Mouse (Mus musculus) heart, postnatal 36 days (tissue): ENCODE results near the gene Gm20696. TPM values are rescaled to one million over a fixed set of nuclear protein-coding genes. Genes with fewer than 3 reads are reported as not detected.

Experiments used
- DNase-seq, 2 experiments: peaks; one replicate each; pipeline ENCODE4 v3.0.0; 2021 to 2022
- intact Hi-C: fragments of 180-260 bp; cut with DNase I; formaldehyde crosslinking; loops from one replicate; pipeline ENCODE4 v1.15.1; 2025
- total RNA-seq, 2 experiments: library from RNA; stranded (reverse); gene quantifications; 2 replicates each; pipeline ENCODE4 v1.2.3; 2021

Gene Gm20696
- total RNA-seq, 2 experiments from 2014 or later = 2.4 to 2.5 TPM

DNA sequence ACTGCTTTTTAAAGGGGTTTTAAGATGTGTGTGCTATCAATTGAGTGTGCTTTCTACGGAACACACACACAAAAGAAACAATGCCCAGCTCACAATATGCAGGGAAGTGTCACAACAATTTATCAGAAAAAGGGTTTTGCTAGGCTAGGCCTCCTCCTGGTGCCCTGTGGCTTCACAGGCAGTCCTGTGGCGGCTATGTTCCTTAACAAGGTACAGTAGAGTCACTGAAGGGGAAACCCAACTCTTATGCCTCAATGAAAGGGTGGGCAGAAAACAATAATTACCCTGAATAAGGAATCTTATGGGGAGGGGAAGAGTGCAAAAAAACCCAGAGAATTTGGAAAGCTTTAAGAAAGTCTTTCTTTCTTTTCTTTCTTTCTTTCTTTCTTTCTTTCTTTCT is 40.2 kb downstream of the Gm20696 start:
- intact Hi-C loops = no loop called here
- DNase-seq = no peak

DNA sequence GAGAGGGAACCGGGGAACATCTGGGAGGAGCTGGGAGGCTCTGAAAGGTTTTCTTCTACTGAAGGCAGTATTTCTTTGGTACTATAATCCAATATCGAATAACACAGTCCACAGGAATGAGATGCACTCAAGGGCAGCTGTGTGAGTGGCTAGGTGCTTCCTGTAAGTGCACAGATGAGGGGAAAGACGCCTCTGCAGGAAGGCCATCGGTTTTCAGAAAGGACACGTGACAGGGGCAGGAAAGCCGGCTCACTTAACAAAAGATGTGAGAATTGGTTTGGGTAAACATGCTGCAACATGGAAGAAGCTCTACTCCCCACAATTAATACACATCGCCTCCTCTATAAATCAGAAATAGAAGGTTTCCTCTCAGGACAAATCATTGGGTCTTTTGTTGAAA is 40.8 kb downstream of the Gm20696 start:
- DNase-seq = no peak
- intact Hi-C loops = no loop called here

DNA sequence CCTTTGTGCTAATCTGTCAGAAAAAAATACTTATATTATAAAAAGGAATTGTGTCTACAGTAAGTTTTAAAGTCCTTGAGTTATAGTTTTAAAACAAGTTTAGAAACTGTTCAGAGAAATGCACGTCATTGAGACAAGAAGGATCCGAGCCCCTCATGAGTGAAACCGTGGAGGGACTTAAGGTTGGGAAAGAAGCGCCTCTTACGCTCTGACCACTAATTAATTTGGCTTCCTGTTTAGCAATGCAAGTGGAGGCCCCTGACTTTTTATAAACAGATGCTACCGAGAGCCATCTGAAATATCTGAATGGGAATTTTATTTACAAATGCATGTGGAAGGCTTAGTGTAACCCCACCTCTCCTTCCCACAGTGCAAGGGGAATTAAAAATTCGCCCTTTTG is 41.3 kb downstream of the Gm20696 start:
- DNase-seq = no peak
- intact Hi-C loops = no loop called here

DNA sequence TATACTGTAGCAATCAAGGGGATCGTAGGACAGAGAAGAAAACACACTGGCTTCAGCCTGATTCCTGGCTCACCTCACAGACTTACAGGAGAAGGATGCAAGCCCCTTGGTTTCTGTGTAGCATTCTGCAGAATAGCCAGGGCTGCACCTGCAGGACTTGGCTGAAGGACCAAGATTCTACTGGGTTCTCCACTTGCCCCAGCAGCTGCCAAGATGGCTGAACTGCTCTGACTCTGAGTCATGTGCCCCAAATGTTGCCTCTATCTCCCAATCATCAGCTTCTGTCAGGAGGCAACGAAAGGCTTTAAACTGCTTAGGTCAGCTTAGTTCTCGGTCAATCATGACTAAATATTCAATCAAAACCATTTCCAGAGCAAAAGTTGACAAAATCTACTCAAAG is 42.1 kb downstream of the Gm20696 start:
- no peak for DNase-seq
- intact Hi-C loops = no loop called here

DNA sequence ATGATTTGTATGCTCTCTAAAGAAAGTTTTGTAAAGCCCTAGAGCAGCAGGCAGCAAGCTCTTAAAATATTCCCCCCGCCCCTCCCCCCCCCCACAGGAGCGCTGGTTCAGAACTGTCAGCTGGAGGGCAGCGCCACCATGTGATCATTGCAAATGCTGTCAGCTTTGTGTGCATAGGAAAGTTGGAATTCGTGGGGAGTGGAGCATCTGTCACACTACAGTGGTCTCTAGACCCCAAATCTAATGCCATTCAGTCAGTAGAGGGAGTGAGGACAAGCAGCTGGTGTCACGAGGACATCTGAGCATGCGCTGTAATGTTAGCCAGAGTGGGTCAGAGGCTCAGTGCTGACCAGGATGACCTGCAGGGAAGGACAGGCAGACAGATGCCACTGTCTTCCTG is 43.0 kb downstream of the Gm20696 start:
- intact Hi-C loops = no loop called here

DNA sequence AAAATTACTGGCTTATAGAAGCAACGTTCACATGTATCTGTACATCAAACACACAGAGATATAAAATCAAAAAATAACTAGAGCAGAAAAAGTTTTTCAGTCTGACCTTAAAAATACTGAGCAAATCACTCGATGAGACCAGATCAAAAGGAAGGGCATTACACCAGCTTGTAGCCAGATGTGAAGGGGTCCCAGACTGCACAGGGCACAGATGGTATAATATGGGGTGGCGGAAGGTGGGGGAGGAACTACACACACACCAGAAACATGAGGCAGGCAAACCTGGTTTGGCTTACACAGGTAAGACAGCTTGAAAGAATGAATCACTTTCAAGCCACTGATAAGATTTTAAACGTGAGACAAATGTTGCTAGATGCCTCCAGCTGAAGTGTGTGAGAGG is 45.4 kb downstream of the Gm20696 start:
- intact Hi-C loops = no loop called here
- no peak for DNase-seq

More for the DNA sequence above, 43.0 kb downstream of the Gm20696 start:
- peak in 1 of 2 experiments; percentile 14 for DNase-seq

DNA sequence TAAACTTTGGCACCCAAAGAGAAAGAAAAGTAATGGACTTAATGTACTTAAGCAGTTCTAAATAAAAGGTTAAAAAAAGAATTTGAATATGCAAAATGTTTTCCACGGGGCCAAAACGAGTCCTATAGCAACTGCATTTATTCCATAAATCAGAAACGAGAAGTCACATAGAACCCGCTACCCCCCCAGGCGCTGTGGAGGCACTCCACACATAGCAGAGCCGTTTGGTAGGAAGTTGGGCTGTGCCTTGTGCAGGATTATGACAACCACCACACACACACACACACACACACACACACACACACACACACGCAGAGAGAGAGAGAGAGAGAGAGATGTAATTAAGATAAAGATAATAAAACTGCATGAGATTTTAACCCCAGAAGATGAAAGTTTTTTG is 46.1 kb downstream of the Gm20696 start:
- intact Hi-C loops = no loop called here
- DNase-seq = no peak

DNA sequence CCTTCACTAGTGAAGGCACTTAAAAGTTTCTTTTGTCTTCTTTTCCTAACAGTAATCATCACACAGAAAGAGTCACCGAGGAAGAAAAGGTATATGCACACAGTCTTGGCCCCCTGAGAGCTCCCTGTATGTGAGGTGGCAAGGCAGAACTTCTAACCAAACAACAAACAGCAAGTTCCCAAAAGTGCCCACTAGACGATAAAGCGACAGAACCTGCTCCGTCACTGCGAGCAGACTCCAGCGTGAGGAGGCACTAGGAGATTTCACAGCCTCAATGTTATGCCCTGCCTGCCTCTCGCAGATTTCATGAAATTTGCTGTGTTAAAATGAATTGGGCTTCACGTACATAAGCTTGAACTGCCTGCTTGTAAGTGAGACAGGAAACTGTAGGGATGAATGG is 46.6 kb downstream of the Gm20696 start:
- intact Hi-C loops = no loop called here
- no peak for DNase-seq

DNA sequence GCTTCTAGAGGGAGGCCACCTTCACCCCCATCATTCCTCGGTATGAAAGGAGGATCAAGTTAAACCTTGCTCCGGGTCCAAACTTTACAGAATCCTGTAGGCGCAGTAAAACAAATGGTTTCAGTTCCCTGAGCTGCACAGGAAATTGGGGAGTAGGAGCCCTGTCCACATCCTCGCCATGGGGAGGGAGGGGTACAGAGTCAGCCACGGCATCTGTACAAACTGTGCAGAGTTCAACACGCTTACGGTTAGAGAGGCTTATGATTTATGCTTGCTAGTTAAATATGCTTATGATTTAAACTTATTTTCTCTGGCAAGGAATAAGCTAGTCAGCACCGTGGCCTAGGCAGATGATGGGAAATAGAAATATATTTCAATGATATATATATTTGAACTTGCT is 47.1 kb downstream of the Gm20696 start:
- intact Hi-C loops = no loop called here
- no peak for DNase-seq

DNA sequence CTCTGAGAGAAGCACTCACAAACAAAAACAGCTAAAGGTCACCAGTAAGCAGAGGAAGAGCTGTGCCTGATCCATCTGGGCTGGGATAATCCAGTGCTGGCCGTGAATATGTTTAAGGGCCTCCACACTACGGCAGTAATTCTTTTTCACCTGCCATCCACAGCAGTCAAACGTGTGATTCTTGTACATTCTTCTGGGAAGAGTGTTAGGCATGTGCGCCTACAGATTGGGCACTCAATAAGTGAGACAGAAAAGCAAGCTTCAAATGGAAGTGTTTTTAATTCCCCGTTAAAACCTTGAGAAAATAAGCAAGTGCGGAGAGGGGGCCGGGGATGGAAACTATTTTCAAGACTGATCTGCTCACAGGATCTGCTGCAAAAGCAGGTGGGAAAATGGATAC is 48.7 kb downstream of the Gm20696 start:
- intact Hi-C loops = no loop called here
- DNase-seq = no peak

DNA sequence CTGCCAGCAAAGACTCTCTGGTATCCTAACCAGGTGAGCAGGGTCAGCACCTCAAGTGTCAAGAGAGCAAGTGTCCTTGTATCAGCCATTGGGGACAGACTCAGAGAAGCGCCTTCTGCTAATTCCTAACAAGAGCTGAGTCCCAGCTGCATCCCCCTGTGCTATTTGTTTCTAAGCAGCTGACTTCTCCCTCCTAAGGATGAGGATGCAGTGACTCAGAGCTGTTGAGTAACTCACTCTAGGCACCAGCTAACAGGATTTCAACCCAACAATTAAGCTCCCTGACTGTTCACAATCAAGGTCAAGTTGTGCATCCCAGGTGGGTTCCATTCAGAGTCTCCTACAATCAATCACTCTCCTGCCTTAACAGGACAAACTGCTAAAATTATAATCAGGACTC is 49.2 kb downstream of the Gm20696 start:
- no peak for DNase-seq
- intact Hi-C loops = no loop called here

DNA sequence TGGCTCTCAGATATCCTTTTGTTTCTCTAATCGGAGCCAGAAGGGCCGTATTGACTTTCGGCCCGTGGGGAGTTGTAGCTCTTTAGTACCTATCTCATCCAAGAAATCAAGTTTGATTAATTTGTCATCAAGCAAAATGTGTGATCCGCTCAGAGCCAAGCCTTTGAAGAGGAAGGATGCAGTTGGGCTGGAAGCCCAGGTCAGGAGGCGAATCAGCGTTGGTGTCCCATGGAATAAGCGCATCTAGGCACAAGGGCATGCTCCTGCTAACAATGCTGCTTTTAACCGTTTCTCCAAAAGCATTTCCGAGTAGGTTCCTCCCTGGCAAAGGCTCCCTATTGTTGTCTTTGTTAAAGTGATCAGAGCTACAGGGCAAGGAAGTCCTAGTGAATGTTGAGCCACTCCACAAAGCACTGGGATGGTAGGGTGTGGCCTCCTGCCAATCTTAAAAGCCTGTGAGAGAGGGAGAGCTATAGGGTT is 51.3 kb downstream of the Gm20696 start:
- DNase-seq = peak in 1 of 2 experiments; percentile 10
- intact Hi-C loops = no loop called here

DNA sequence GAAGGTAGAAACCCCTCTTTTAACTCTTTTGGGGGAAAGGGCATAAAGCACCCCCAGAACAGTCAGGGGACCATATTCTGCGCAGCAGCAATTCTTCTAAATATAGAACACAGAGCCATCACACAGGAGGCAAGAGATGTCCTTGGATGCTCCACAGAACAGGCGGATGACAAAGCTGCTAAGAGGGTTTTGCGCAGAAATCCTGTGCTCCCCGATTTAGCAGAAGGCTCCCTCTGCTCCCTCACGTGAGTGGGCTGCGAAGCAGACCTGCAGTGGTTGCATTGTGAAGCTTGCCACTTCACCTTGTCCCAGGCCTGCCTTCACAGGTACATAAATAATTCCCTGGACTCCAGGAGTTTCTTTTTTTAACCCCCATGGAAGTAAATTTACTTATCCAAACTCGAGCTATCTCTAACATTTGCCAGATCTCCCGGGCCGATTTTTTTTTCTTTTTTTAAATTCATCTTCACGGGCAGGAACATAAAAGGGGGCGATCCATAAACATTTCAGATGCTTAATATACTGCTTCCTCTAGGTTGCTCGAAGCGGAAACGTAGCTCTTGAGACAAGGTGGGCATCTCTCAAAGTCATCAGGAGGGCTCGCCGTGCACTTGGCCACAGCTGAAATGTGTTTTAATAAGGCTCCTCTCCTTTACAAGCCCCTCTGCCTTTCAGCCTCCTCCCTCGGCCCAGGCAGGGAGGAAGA is 51.9 kb downstream of the Gm20696 start:
- intact Hi-C loops = no loop called here
- no peak for DNase-seq

DNA sequence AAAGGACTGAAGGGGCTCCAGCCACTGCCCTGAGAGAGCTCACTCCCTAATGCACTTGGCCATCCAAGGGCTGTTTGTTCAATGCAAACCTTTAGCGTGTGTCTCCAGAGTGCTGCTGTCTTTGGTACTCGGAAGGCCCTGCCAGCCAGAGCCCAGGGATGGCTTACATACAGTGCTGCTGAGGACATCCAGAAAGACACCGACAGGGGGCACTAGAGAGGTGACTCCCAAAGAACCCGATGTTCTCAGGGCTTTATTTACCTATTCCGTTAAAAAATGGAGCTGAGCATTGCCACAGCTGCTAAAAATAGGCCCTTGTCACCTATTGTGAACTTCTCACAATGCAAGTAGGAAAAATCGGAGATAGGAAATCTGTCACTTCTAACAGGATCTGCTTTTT is 54.7 kb downstream of the Gm20696 start:
- DNase-seq = peak in 1 of 2 experiments; percentile 7

DNA sequence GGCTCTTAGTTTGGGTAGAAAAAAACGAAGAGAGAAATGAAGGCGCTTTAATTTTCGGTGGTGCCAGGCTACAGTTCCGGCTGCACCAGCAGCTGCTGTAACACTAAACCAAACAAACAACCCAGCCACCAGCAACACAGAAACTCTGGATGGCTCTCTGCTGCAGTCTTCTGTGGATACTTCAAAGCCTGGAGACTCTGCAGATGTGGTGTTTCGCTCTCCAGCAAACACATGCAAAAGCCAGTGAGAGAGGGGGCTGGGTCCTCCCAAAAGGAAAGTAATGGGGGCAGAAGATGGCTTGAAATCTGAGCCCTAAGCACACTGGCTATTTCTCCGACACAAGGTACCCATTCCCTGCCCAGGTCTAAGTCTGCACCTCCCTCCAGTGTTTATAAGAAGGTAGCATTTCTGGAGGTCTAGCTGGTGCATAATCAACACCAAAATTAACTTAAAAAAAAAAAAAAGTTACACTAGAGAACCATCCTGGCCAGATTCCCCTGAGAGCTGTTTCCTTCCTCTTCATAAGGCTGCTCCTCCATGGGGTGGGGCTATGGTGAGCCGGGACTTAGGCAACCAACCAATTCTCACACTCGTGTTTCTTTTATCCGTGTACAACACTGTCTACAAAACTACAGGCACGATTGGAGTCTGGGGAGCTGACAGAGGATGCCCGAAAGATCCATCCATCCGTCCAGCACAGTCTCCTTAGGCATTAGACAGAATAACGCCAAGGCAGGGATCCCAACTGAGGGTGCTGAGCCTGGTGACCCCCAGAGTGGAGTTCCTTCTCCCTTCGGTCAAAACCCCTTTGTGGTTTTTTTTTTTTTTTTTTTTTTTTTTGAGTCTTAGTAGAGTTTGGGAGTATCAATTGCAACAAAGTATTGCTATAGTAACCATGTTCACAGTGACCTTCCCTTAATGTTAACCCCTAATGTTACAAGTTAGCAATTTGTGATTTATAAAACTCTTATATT is 55.9 kb downstream of the Gm20696 start:
- peak in 1 of 2 experiments; percentile 29 for DNase-seq
- intact Hi-C loops = no loop called here

More for the DNA sequence above, 54.7 kb downstream of the Gm20696 start:
- intact Hi-C loops = no loop called here

DNA sequence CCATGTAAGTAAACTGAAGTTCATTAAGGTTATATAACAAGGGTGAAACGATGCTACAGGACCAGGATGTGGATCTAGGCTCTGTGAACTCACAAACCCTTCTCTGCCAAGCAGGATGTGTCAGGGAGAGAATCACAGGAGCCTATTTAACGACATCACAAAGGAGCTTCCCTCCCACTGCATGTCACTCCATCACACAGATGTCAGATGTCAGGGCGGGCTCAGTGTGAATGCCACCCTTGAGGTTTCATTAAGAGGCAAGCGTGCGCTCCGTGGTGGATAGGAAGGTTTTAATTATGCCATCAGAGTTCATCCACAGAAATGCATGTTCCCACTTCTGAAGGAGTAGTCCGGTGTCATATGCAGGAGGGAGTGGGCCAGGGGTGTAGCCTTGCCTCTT is 60.5 kb downstream of the Gm20696 start:
- intact Hi-C loops = loop anchor here (10.0 kb wide), 5 partner anchors 561 to 1841 kb away; no protein-coding TSS in a partner anchor
- no peak for DNase-seq

DNA sequence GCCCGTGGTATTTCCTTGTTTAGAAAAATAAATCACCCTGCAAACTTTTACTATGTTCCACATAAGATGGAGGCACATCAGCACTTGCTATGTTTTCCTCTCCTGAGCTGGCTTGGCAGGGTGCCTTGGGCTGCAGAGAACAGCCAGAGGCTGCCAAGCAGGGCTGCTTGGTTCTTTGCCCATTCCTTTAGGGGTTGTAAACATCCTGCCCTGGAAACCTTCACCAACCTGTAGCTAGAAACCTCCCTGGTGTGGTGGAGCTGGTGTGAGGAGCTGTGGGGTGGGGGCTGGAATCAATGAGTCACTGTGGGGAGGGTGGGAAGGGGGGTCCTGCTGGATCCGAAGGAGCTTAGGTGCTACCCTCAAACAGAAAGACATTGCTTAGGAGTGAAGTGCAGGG is 61.8 kb downstream of the Gm20696 start:
- intact Hi-C loops = loop anchor here (10.0 kb wide), 5 partner anchors 560 to 1840 kb away; no protein-coding TSS in a partner anchor
- DNase-seq = peak in 1 of 2 experiments; percentile 47

DNA sequence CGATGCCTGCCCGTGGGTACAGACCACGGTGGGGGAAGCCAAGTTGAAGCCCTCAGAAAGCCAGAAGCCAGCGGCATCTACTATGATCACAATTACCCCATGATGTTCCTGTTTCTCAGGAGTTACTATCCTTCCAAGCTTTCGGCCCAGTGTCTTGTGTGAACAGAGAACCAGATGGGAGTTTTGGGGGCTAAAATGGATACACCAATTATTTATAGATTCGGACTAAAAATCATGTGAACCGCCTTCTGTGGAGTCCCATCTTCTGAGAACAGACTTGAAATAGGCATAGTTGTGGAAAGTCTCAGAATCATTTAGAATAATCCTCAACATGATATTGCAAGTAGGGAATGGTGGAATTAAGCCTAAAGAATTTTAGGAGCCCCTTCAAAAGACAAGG is 64.2 kb downstream of the Gm20696 start:
- intact Hi-C loops = loop anchor here (10.0 kb wide), 5 partner anchors 558 to 1838 kb away; no protein-coding TSS in a partner anchor

DNA sequence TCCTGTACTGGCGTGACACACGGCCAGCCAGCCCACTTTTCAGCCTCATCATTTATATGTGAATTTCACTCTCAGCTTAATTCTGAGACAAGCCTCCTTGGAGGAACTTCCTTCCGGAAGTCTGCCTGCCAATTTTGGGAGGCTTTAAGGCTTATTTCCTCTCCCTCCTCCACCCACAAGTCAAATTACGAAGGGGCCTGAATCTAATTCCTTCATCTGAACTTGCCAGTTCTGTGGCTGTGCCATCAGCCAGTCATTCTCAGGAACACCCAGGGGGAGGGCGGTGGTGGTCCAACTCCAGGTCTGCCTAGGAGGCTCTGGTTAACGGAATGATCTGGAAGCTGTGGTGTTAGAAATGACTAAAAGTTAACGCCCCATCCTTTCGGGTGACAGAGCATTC is 65.7 kb downstream of the Gm20696 start:
- intact Hi-C loops = loop anchor here (1.0 to 10.0 kb wide), 7 partner anchors 556 to 1836 kb away; no protein-coding TSS in a partner anchor
- peak in 1 of 2 experiments; percentile 5 for DNase-seq

More for the DNA sequence above, 64.2 kb downstream of the Gm20696 start:
- DNase-seq = no peak

DNA sequence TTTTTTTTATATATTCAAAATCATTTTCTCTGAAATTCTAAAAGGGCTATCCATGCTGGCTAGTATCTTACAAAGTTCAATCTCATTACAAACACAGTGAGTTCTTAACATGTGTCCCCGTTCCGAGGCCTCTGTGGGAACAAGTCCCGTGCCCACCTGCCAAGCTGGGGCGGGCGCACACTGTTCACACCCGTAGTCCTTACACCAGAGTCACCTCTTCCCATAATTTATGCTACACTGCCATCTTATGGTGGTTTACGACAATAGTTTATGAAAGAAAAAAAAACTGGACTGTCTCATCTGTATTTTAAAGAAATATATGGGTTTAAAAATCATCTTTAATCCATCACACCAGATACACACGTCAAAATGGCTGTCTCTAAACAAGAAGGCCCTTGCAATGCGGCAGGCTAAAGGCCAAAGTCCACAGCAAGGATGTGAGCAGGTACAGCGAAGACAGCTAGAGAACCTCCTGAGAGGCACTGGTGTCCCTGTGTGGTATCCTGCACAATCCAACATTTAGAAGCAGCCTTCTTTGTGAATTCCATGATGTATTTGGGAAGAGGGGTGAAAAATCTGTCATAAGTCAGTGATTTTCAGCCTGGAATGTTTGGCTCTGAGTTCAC is 66.3 kb downstream of the Gm20696 start:
- intact Hi-C loops = loop anchor here (1.0 to 10.0 kb wide), 7 partner anchors 555 to 1835 kb away; no protein-coding TSS in a partner anchor
- DNase-seq = peak; percentile 33 to 42
